Mouse (Mus musculus) heart, adult 8-10 months (tissue): ENCODE results near the gene Pramel3. TPM values are rescaled to one million over a fixed set of nuclear protein-coding genes. Genes with fewer than 3 reads are reported as not detected.
"Not testable (repeated sequence)": the region's sequence is repeated elsewhere in the genome, so short reads cannot be mapped to it uniquely, and the experiment has no call there.

ENCODE experiments used
- DNase-seq: peaks from one replicate; pipeline ENCODE4 v3.0.0; 2022; ENCODE audit warnings: low spot score
- total RNA-seq, 4 experiments: library from RNA; stranded (reverse); gene quantifications; 2 replicates each; pipeline ENCODE4 v1.2.4; 2022

Gene Pramel3
- not detected for total RNA-seq

DNA sequence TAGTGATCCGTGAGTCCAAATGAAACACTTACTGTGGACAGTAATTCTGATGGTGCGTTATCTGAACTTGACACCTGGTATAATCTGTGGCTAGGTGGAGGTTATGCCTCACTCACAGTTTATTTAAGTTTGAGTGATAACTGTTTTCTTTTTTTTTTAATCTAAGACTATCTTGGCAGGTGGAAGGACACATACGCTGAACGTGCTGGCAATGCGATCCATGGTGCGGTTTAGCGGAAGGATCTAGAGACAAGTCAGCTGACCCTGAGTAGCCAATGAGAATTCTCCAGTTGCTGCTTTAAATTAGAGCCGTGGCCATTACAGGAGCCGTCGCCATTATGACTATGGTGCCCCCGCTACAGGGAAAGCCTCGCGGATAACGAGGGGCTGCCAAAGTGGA is at the start of gene Pramel3:
Gene Pramel3, plus strand, starts transcription at position 301 of the 400 bp plus-strand sequence.
- DNase-seq = not testable (repeated sequence)

DNA sequence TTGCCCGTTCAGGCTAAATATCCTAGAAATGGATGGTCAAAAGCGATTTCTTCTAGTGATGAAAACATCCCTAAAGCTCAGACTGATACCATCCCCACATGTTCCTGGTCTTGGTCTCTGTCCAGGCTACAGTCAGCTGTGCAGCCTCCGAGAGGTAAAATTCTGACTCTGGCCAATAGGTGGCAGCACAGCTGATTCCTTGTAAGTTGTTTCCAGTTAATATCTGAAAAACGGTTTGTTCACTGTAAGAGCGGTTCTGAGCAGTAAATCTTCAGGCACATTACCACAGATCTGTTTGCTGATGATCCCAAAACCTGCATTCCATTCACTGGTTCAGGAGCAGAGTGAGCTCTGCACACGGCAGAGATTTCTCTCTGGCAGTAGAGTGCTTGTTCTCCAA is 58.6 kb downstream of the Pramel3 start:
- not testable (repeated sequence) for DNase-seq

DNA sequence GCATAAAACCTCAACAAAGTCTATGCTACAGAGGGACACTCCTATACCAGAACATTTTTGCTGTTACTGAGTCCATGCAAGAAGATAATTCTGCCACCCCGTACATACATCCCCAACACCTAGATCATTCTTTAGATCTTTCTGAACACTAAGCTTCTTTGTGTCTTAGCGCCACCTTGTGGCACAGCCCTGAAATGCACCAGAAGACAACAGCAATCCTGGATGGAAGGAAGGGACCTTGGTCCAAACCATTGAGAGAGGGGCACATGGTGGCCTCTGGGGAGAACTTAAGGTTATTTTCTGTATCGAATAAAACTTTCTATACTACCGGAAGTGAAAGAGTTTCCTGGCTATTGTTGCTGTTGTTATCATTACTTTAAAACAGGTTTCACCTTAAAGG is 59.8 kb downstream of the Pramel3 start:
- not testable (repeated sequence) for DNase-seq

Other genes with a start within 250 kb of the Pramel3 start
- gene Gm15023, start 124.7 kb upstream of the Pramel3 start, total RNA-seq = not detected
- under 1 TPM in 1 of 4 experiments, not detected in 3; 0.31 TPM for gene Tceal6, start 91.6 kb upstream of the Pramel3 start, total RNA-seq
- gene Gm5128, start 71.0 kb downstream of the Pramel3 start, total RNA-seq = not detected
- gene Gm7903, start 131.5 kb downstream of the Pramel3 start, total RNA-seq = under 1 TPM in 1 of 4 experiments, not detected in 3; 0.08 TPM
- not detected for gene AV320801, start 192.3 kb downstream of the Pramel3 start, total RNA-seq